Mouse (Mus musculus): ENCODE data around the gene Fga.

- TF ChIP-seq CTCF (IDR thresholded peaks at IDR 0.05; ENCODE audit: control insufficient read depth, insufficient read depth, insufficient read length): no peak
- TF ChIP-seq MYOD1 (IDR thresholded peaks at IDR 0.05; ENCODE audit: control insufficient read depth, insufficient read length, low read depth): no peak
- no peak for TF ChIP-seq MYOG (IDR thresholded peaks at IDR 0.05; ENCODE audit: control insufficient read depth, extremely low read depth, insufficient read length)
- no peak for TF ChIP-seq FOSL1 (IDR thresholded peaks at IDR 0.05; ENCODE audit: insufficient read depth, low read length, poor library complexity, severe bottlenecking)
Measured at GRCm38 (mm10) chr3:83046649-83047048, 20.8 kb downstream of the Fga start.

Data from C2C12 (cell line).